Mouse (Mus musculus): ENCODE results near the gene Slc5a10. TPM values are rescaled to one million over a fixed set of nuclear protein-coding genes. Genes with fewer than 3 reads are reported as not detected.

The Slc5a10 gene
- polyA plus RNA-seq, 1 experiment from 2014 or later = not detected

GRCm38 (mm10) chr11:61660001-61660400 is 60.6 kb downstream of the Slc5a10 start:
- no peaks in the 10 kb centered on the region for H3K27me3 ChIP-seq (ENCODE audit: insufficient read depth, poor library complexity, severe bottlenecking)
- no peaks in the 10 kb centered on the region for H3K9me3 ChIP-seq
- no peak overlapping the region for H3K27ac ChIP-seq
- no peak for DNase-seq (ENCODE audit: low spot score)
- no peaks in the 10 kb centered on the region for H3K36me3 ChIP-seq
- no peak overlapping the region for H3K4me3 ChIP-seq
- H3K4me1 ChIP-seq (replicated peaks) = peaks cover 20% of the 10 kb centered on the region; the same call in 1 of the 2 replicates
- WGBS = 89% methylated on average over 8 of the region's 8 CpGs

GRCm38 (mm10) chr11:61659011-61659858 is 61.4 kb downstream of the Slc5a10 start:
- 76% methylated on average over 4 of the region's 4 CpGs for WGBS
- peaks cover 15% of the 10 kb centered on the region; the same call in 1 of the 2 replicates for H3K4me1 ChIP-seq (replicated peaks)
- no peak for DNase-seq (ENCODE audit: low spot score)
- H3K36me3 ChIP-seq = no peaks in the 10 kb centered on the region
- H3K27ac ChIP-seq = 0 out of 2 replicates have a peak overlapping the region, but pooled peaks have one; percentile 12
- no peak overlapping the region for H3K4me3 ChIP-seq
- no peaks in the 10 kb centered on the region for H3K27me3 ChIP-seq (ENCODE audit: insufficient read depth, poor library complexity, severe bottlenecking)
- H3K9me3 ChIP-seq = no peaks in the 10 kb centered on the region

- WGBS = 95% methylated on average over 3 of the region's 3 CpGs
- H3K27me3 ChIP-seq (ENCODE audit: insufficient read depth, poor library complexity, severe bottlenecking) = no peaks in the 10 kb centered on the region
- no peak for DNase-seq (ENCODE audit: low spot score)
- H3K9me3 ChIP-seq = no peaks in the 10 kb centered on the region
- H3K4me1 ChIP-seq (replicated peaks) = peaks cover 15% of the 10 kb centered on the region; the same call in 1 of the 2 replicates
- no peaks in the 10 kb centered on the region for H3K36me3 ChIP-seq
- no peak overlapping the region for H3K4me3 ChIP-seq
- H3K27ac ChIP-seq = no peak overlapping the region
Measured at GRCm38 (mm10) chr11:61658360-61658922, 62.2 kb downstream of the Slc5a10 start.

GRCm38 (mm10) chr11:61657432-61657831 is 63.2 kb downstream of the Slc5a10 start:
- no peaks in the 10 kb centered on the region for H3K36me3 ChIP-seq
- WGBS = 66% methylated on average over 2 of the region's 2 CpGs
- no peaks in the 10 kb centered on the region for H3K27me3 ChIP-seq (ENCODE audit: insufficient read depth, poor library complexity, severe bottlenecking)
- H3K9me3 ChIP-seq = no peaks in the 10 kb centered on the region
- no peak overlapping the region for H3K27ac ChIP-seq
- no peak overlapping the region for H3K4me3 ChIP-seq
- H3K4me1 ChIP-seq (replicated peaks) = peaks cover 15% of the 10 kb centered on the region; the same call in 1 of the 2 replicates
- no peak for DNase-seq (ENCODE audit: low spot score)

GRCm38 (mm10) chr11:61656148-61656850 is 64.3 kb downstream of the Slc5a10 start:
- no peak for DNase-seq (ENCODE audit: low spot score)
- no peak overlapping the region for H3K4me3 ChIP-seq
- no peaks in the 10 kb centered on the region for H3K27me3 ChIP-seq (ENCODE audit: insufficient read depth, poor library complexity, severe bottlenecking)
- peaks cover 15% of the 10 kb centered on the region; the same call in 1 of the 2 replicates for H3K4me1 ChIP-seq (replicated peaks)
- no peak overlapping the region for H3K27ac ChIP-seq
- no peaks in the 10 kb centered on the region for H3K9me3 ChIP-seq
- WGBS = 78% methylated on average over 6 of the region's 6 CpGs
- no peaks in the 10 kb centered on the region for H3K36me3 ChIP-seq

- H3K9me3 ChIP-seq = no peaks in the 10 kb centered on the region
- no peak overlapping the region for H3K27ac ChIP-seq
- no peaks in the 10 kb centered on the region for H3K27me3 ChIP-seq (ENCODE audit: insufficient read depth, poor library complexity, severe bottlenecking)
- DNase-seq (ENCODE audit: low spot score) = no peak
- peaks cover 13% of the 10 kb centered on the region; the same call in 1 of the 2 replicates for H3K4me1 ChIP-seq (replicated peaks)
- no peaks in the 10 kb centered on the region for H3K36me3 ChIP-seq
- WGBS = 60% methylated on average over 4 of the region's 4 CpGs
- H3K4me3 ChIP-seq = no peak overlapping the region
Measured at GRCm38 (mm10) chr11:61655649-61656048, 65.0 kb downstream of the Slc5a10 start.

GRCm38 (mm10) chr11:61654786-61655311 is 65.8 kb downstream of the Slc5a10 start:
- H3K9me3 ChIP-seq = no peaks in the 10 kb centered on the region
- WGBS = 84% methylated on average over 4 of the region's 4 CpGs
- peak overlapping the region; percentile 29; the same call in 1 of the 2 replicates for H3K27ac ChIP-seq
- no peaks in the 10 kb centered on the region for H3K36me3 ChIP-seq
- no peak overlapping the region for H3K4me3 ChIP-seq
- peaks cover 13% of the 10 kb centered on the region; the same call in 1 of the 2 replicates for H3K4me1 ChIP-seq (replicated peaks)
- no peaks in the 10 kb centered on the region for H3K27me3 ChIP-seq (ENCODE audit: insufficient read depth, poor library complexity, severe bottlenecking)
- no peak for DNase-seq (ENCODE audit: low spot score)

- 70% methylated on average over 2 of the region's 2 CpGs for WGBS
Measured at GRCm38 (mm10) chr11:61653568-61653967, 67.1 kb downstream of the Slc5a10 start.

GRCm38 (mm10) chr11:61652686-61653447 is 67.8 kb downstream of the Slc5a10 start, which contains the start of gene Grap:
Gene Grap, plus strand, starts transcription at chr11:61653265.
- no peaks in the 10 kb centered on the region for H3K36me3 ChIP-seq
- 73% methylated on average over 10 of the region's 10 CpGs for WGBS
- peak within 1 kb of the TSS; percentile 45; the same call in 1 of the 2 replicates for H3K27ac ChIP-seq
- DNase-seq (ENCODE audit: low spot score) = no peak
- H3K9me3 ChIP-seq = no peaks in the 10 kb centered on the region
- no peaks in the 10 kb centered on the region for H3K27me3 ChIP-seq (ENCODE audit: insufficient read depth, poor library complexity, severe bottlenecking)
- peak within 1 kb of the TSS; percentile 27 for H3K4me3 ChIP-seq
- H3K4me1 ChIP-seq (replicated peaks) = 0 out of 2 replicates have a peak, but pooled peaks cover 11% of the 10 kb centered on the region

More at GRCm38 (mm10) chr11:61653568-61653967, 67.1 kb downstream of the Slc5a10 start:
- H3K4me3 ChIP-seq = peak overlapping the region; percentile 27; the same call in 1 of the 2 replicates
- H3K9me3 ChIP-seq = no peaks in the 10 kb centered on the region
- no peaks in the 10 kb centered on the region for H3K36me3 ChIP-seq
- H3K27me3 ChIP-seq (ENCODE audit: insufficient read depth, poor library complexity, severe bottlenecking) = no peaks in the 10 kb centered on the region
- H3K27ac ChIP-seq = 0 out of 2 replicates have a peak overlapping the region, but pooled peaks have one; percentile 45
- no peak for DNase-seq (ENCODE audit: low spot score)
- H3K4me1 ChIP-seq (replicated peaks) = 0 out of 2 replicates have a peak, but pooled peaks cover 9% of the 10 kb centered on the region

GRCm38 (mm10) chr11:61652216-61652615 is 68.4 kb downstream of the Slc5a10 start:
- H3K4me3 ChIP-seq = no peak overlapping the region
- H3K36me3 ChIP-seq = no peaks in the 10 kb centered on the region
- 0 out of 2 replicates have a peak, but pooled peaks cover 11% of the 10 kb centered on the region for H3K4me1 ChIP-seq (replicated peaks)
- 93% methylated on average over 5 of the region's 5 CpGs for WGBS
- H3K27ac ChIP-seq = no peak overlapping the region
- H3K9me3 ChIP-seq = no peaks in the 10 kb centered on the region
- no peaks in the 10 kb centered on the region for H3K27me3 ChIP-seq (ENCODE audit: insufficient read depth, poor library complexity, severe bottlenecking)
- no peak for DNase-seq (ENCODE audit: low spot score)

- no peaks in the 10 kb centered on the region for H3K36me3 ChIP-seq
- H3K9me3 ChIP-seq = no peaks in the 10 kb centered on the region
- no peak overlapping the region for H3K27ac ChIP-seq
- no peak for DNase-seq (ENCODE audit: low spot score)
- 0 out of 2 replicates have a peak, but pooled peaks cover 5% of the 10 kb centered on the region for H3K4me1 ChIP-seq (replicated peaks)
- H3K4me3 ChIP-seq = no peak overlapping the region
- 87% methylated on average over 9 of the region's 9 CpGs for WGBS
- no peaks in the 10 kb centered on the region for H3K27me3 ChIP-seq (ENCODE audit: insufficient read depth, poor library complexity, severe bottlenecking)
Measured at GRCm38 (mm10) chr11:61650470-61651265, 70.0 kb downstream of the Slc5a10 start.

All from hindbrain, embryonic 10.5 days (tissue).